20 mouse cellular contexts compared by ENCODE assay signal in the genomic region with DNA sequence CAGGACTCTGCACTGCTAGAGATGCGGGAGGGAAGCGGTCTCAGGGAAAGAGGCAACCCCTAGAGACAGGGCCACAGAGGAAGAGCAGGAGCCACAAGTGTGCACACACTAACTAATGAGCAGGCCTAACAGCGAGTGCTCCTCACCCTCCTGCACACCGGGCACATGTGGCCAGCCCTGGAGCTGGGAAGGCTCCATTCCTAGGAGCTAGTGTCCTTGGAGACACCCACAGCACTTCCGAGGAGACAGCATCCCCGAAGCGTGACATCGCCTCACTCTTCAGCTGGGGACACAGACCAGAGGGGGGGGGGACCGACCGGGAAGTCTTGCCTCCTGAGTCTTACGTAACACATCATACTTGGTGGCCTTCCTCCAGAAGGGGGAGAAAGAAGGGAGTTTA. TPM values are rescaled to one million over a fixed set of nuclear protein-coding genes. Genes with fewer than 3 reads are reported as not detected.
DNase-seq lines count a peak whose midpoint lies in the region; ATAC-seq and TF ChIP-seq lines count a peak whose summit lies in the region.
"Had no signal": no experiment of that assay in that cellular context is flagged by ENCODE, and none has a peak within 500 bp of the region (broad histone marks: within the 10 kb centered on the region; RNA-seq: fewer than 3 reads in every experiment).

No protein-coding gene starts in this region.

- H3K9ac ChIP-seq in intestine, embryonic 16.5 days (ENCODE audit: low read depth, low read length) = peak overlapping the region; percentile 13; the same call in 1 of the 2 replicates
- H3K9ac ChIP-seq in intestine, postnatal 0 days (ENCODE audit: low read depth, low read length) = no peak overlapping the region
- no peak overlapping the region for H3K9ac ChIP-seq in forebrain, embryonic 16.5 days (replicated peaks; ENCODE audit: low read depth, low read length)
- H3K9ac ChIP-seq: liver, embryonic 13.5 days; stomach, embryonic 15.5 days had no signal

- no peak overlapping the region for H3K4me3 ChIP-seq in intestine, embryonic 16.5 days (ENCODE audit: low read length)
- no peak overlapping the region for H3K4me3 ChIP-seq in intestine, postnatal 0 days (ENCODE audit: low read depth, low read length)
- no peak overlapping the region for H3K4me3 ChIP-seq in forebrain, embryonic 16.5 days (replicated peaks; ENCODE audit: low read length)
- H3K4me3 ChIP-seq: liver, embryonic 13.5 days; stomach, embryonic 15.5 days had no signal

- no peaks in the 10 kb centered on the region for H3K36me3 ChIP-seq in intestine, embryonic 16.5 days (ENCODE audit: control insufficient read depth, insufficient read depth, low read length)
- H3K36me3 ChIP-seq in intestine, postnatal 0 days (ENCODE audit: control insufficient read depth, insufficient read depth) = peaks cover 21% of the 10 kb centered on the region; the same call in 1 of the 2 replicates
- no peaks in the 10 kb centered on the region for H3K36me3 ChIP-seq in forebrain, embryonic 16.5 days (ENCODE audit: control insufficient read depth, insufficient read depth)
- H3K36me3 ChIP-seq: liver, embryonic 13.5 days; stomach, embryonic 15.5 days had no signal

- H3K4me2 ChIP-seq in intestine, embryonic 16.5 days (ENCODE audit: low read depth, low read length) = no peak overlapping the region
- no peak overlapping the region for H3K4me2 ChIP-seq in intestine, postnatal 0 days (replicated peaks; ENCODE audit: low read depth)
- no peak overlapping the region for H3K4me2 ChIP-seq in forebrain, embryonic 16.5 days (ENCODE audit: low read length)
- H3K4me2 ChIP-seq: liver, embryonic 13.5 days; stomach, embryonic 15.5 days had no signal

- peaks cover 21% of the 10 kb centered on the region for H3K4me1 ChIP-seq in intestine, embryonic 16.5 days (ENCODE audit: control insufficient read depth, insufficient read depth, low read length)
- peaks cover 2% of the 10 kb centered on the region; the same call in 1 of the 2 replicates for H3K4me1 ChIP-seq in intestine, postnatal 0 days (replicated peaks; ENCODE audit: control insufficient read depth, insufficient read depth, low read length)
- H3K4me1 ChIP-seq in forebrain, embryonic 16.5 days (replicated peaks; ENCODE audit: control insufficient read depth, insufficient read depth, low read length) = peaks cover 35% of the 10 kb centered on the region

- no peak for TF ChIP-seq CTCF in intestine, postnatal 0 days (IDR thresholded peaks at IDR 0.05; ENCODE audit: low read depth)

- peak; percentile 43 for DNase-seq in right cerebral cortex, adult 18-20 months
- no peak for DNase-seq in right cerebral cortex, postnatal 10 days (ENCODE audit: low spot score in 2 of 2)
- DNase-seq in T-cell, adult 2 months (ENCODE audit: low spot score) = no peak
- DNase-seq: adrenal gland, postnatal 14 days; cerebellum, adult 9-11 months; embryo, embryonic 11 days; kidney, postnatal 10 days; liver, embryonic 13.5 days; lung, postnatal 14 days; midbrain, embryonic 14.5 days had no signal

- no peak for ATAC-seq in intestine, embryonic 16.5 days
- ATAC-seq in intestine, postnatal 0 days = no peak; the same call in 1 of the 2 replicates
- ATAC-seq in forebrain, embryonic 16.5 days = no peak; the same call in 1 of the 2 replicates
- peak; percentile 27 for ATAC-seq in megakaryocyte progenitor cell, adult 5-6 weeks (replicated peaks; ENCODE audit: poor library complexity)
- ATAC-seq: CD4-positive, CD25-positive, alpha-beta regulatory T cell, adult 4 months had no signal

- peaks cover 4% of the 10 kb centered on the region; the same call in 1 of the 2 replicates for H3K27me3 ChIP-seq in intestine, embryonic 16.5 days (replicated peaks; ENCODE audit: control insufficient read depth, insufficient read depth, low read length)
- no peaks in the 10 kb centered on the region for H3K27me3 ChIP-seq in intestine, postnatal 0 days (replicated peaks; ENCODE audit: control insufficient read depth, insufficient read depth, low read length)
- H3K27me3 ChIP-seq in forebrain, embryonic 16.5 days (replicated peaks; ENCODE audit: control insufficient read depth, insufficient read depth, low read length) = peaks cover 5% of the 10 kb centered on the region

- no peaks in the 10 kb centered on the region for H3K9me3 ChIP-seq in intestine, embryonic 16.5 days (ENCODE audit: control insufficient read depth, low read length)
- no peaks in the 10 kb centered on the region for H3K9me3 ChIP-seq in intestine, postnatal 0 days (ENCODE audit: control insufficient read depth)
- no peaks in the 10 kb centered on the region for H3K9me3 ChIP-seq in forebrain, embryonic 16.5 days (ENCODE audit: control insufficient read depth, low read length)
- H3K9me3 ChIP-seq: liver, embryonic 13.5 days; stomach, embryonic 15.5 days had no signal

- 77% methylated on average over 11 of the region's 11 CpGs for WGBS in intestine, embryonic 16.5 days
- 77% methylated on average over 11 of the region's 11 CpGs for WGBS in intestine, postnatal 0 days
- 69% methylated on average over 11 of the region's 11 CpGs for WGBS in forebrain, embryonic 16.5 days

- no peak overlapping the region for H3K27ac ChIP-seq in intestine, embryonic 16.5 days (ENCODE audit: low read length)
- H3K27ac ChIP-seq in intestine, postnatal 0 days (ENCODE audit: low read depth, low read length) = no peak overlapping the region
- H3K27ac ChIP-seq in forebrain, embryonic 16.5 days (ENCODE audit: low read length) = peak overlapping the region; percentile 92
- H3K27ac ChIP-seq: liver, embryonic 13.5 days; stomach, embryonic 15.5 days had no signal

RNA-seq across cellular contexts. Expression of a gene that starts 25.3 kb away (rescaled TPM):
- 6.8 and 8.9 TPM in 2 replicates for polyA plus RNA-seq in intestine, embryonic 16.5 days (2015; fragmentation: Nextera tagmentation; extraction: Ambion mirVana)
- 22.8 and 23.3 TPM in 2 replicates for polyA plus RNA-seq in intestine, postnatal 0 days (2015; fragmentation: Nextera tagmentation; extraction: Ambion mirVana)
- polyA plus RNA-seq in forebrain, embryonic 16.5 days (2015; fragmentation: Nextera tagmentation; extraction: Ambion mirVana) = 0.65 and 1.1 TPM in 2 replicates
- total RNA-seq in megakaryocyte progenitor cell, adult 5-6 weeks (2015) = not detected in 2 replicates
- total RNA-seq in megakaryocyte progenitor cell, adult 5-6 weeks (2017) = 0.12 and 0.41 TPM in 2 replicates
- total RNA-seq: MEL had no signal

RNA-seq across cellular contexts. Expression of a gene that starts 25.9 kb away (rescaled TPM):
- polyA plus RNA-seq in intestine, embryonic 16.5 days (2015; fragmentation: Nextera tagmentation; extraction: Ambion mirVana) = not detected in 2 replicates
- 0.34 TPM in 1 of 2 replicates, not detected in the other for polyA plus RNA-seq in intestine, postnatal 0 days (2015; fragmentation: Nextera tagmentation; extraction: Ambion mirVana)
- polyA plus RNA-seq in forebrain, embryonic 16.5 days (2015; fragmentation: Nextera tagmentation; extraction: Ambion mirVana) = not detected in 2 replicates
- total RNA-seq in megakaryocyte progenitor cell, adult 5-6 weeks (2015) = not detected in 2 replicates
- total RNA-seq in megakaryocyte progenitor cell, adult 5-6 weeks (2017) = not detected in 2 replicates
- total RNA-seq: adrenal gland, postnatal 14 days; gastrocnemius, adult 8-10 months; heart, postnatal 14 days; MEL had no signal
- polyA plus RNA-seq: CD4-positive, CD25-positive, alpha-beta regulatory T cell, adult 4 months; intestine, embryonic 14.5 days; midbrain, embryonic 14.5 days had no signal

RNA-seq across cellular contexts. Expression of a gene that starts 37.5 kb away (rescaled TPM):
- polyA plus RNA-seq in intestine, embryonic 16.5 days (2015; fragmentation: Nextera tagmentation; extraction: Ambion mirVana) = 16.1 and 16.4 TPM in 2 replicates
- 42.4 and 47.8 TPM in 2 replicates for polyA plus RNA-seq in intestine, postnatal 0 days (2015; fragmentation: Nextera tagmentation; extraction: Ambion mirVana)
- 37.9 and 40.0 TPM in 2 replicates for polyA plus RNA-seq in forebrain, embryonic 16.5 days (2015; fragmentation: Nextera tagmentation; extraction: Ambion mirVana)
- total RNA-seq in megakaryocyte progenitor cell, adult 5-6 weeks (2015) = 11.1 and 11.5 TPM in 2 replicates
- 6.6 and 12.0 TPM in 2 replicates for total RNA-seq in megakaryocyte progenitor cell, adult 5-6 weeks (2017)

RNA-seq across cellular contexts. Expression of a gene that starts 42.3 kb away (rescaled TPM):
- 124 and 144 TPM in 2 replicates for polyA plus RNA-seq in intestine, embryonic 16.5 days (2015; fragmentation: Nextera tagmentation; extraction: Ambion mirVana)
- polyA plus RNA-seq in intestine, postnatal 0 days (2015; fragmentation: Nextera tagmentation; extraction: Ambion mirVana) = 144 and 145 TPM in 2 replicates
- 133 and 142 TPM in 2 replicates for polyA plus RNA-seq in forebrain, embryonic 16.5 days (2015; fragmentation: Nextera tagmentation; extraction: Ambion mirVana)
- total RNA-seq in megakaryocyte progenitor cell, adult 5-6 weeks (2015) = 43.7 and 71.4 TPM in 2 replicates
- total RNA-seq in megakaryocyte progenitor cell, adult 5-6 weeks (2017) = 39.8 and 59.3 TPM in 2 replicates

RNA-seq across cellular contexts. Expression of a gene that starts 51.1 kb away (rescaled TPM):
- 44.8 and 46.3 TPM in 2 replicates for polyA plus RNA-seq in intestine, embryonic 16.5 days (2015; fragmentation: Nextera tagmentation; extraction: Ambion mirVana)
- polyA plus RNA-seq in intestine, postnatal 0 days (2015; fragmentation: Nextera tagmentation; extraction: Ambion mirVana) = 32.5 and 35.6 TPM in 2 replicates
- 59.1 and 60.4 TPM in 2 replicates for polyA plus RNA-seq in forebrain, embryonic 16.5 days (2015; fragmentation: Nextera tagmentation; extraction: Ambion mirVana)
- total RNA-seq in megakaryocyte progenitor cell, adult 5-6 weeks (2015) = 92.4 and 140 TPM in 2 replicates
- 100.0 and 142 TPM in 2 replicates for total RNA-seq in megakaryocyte progenitor cell, adult 5-6 weeks (2017)
